Mouse (Mus musculus) thymus, adult 2 months (tissue): ENCODE measurements around the gene Clpx. TPM values are rescaled to one million over a fixed set of nuclear protein-coding genes. Genes with fewer than 3 reads are reported as not detected.

Experiments
- DNase-seq: peaks from one replicate; pipeline ENCODE4 v3.0.0; 2021
- H3K27ac ChIP-seq: fragments of 200-500 bp; 2 replicates; pipeline ENCODE4 v1.5.1; 2012; ENCODE audit warnings: low read length, control low read depth; ENCODE audit not compliant: control insufficient read depth, insufficient read depth
- H3K27me3 ChIP-seq: fragments of 200-500 bp; 2 replicates; pipeline ENCODE4 v1.6.1; 2012; ENCODE audit warnings: mild to moderate bottlenecking, low read length, moderate library complexity, mixed read lengths; ENCODE audit not compliant: control insufficient read depth, insufficient read depth
- H3K36me3 ChIP-seq: fragments of 200-500 bp; 2 replicates; pipeline ENCODE4 v1.6.1; 2012; ENCODE audit warnings: mild to moderate bottlenecking, low read length, moderate library complexity; ENCODE audit not compliant: control insufficient read depth, insufficient read depth
- H3K4me1 ChIP-seq: fragments of 200-500 bp; replicated peaks from 2 replicates; pipeline ENCODE4 v1.6.1; 2012; ENCODE audit warnings: low read length; ENCODE audit not compliant: control insufficient read depth, insufficient read depth
- H3K4me3 ChIP-seq: fragments of 200-500 bp; 2 replicates; pipeline ENCODE4 v1.5.1; 2012; ENCODE audit warnings: mild to moderate bottlenecking, low read length, control low read depth, moderate library complexity; ENCODE audit not compliant: control insufficient read depth, insufficient read depth
- CTCF ChIP-seq: fragments of 200-500 bp; IDR thresholded peaks from 2 replicates; pipeline ENCODE4 v1.5.1; 2012; ENCODE audit warnings: mild to moderate bottlenecking, control low read depth, low read length, moderate library complexity, borderline replicate concordance; ENCODE audit not compliant: control insufficient read depth, poor library complexity, insufficient read depth; ENCODE audit errors: extremely low read depth
- POLR2A ChIP-seq: fragments of 200-500 bp; IDR thresholded peaks from 2 replicates; pipeline ENCODE4 v1.6.1; 2012; ENCODE audit warnings: mild to moderate bottlenecking, low read length, control low read depth, moderate library complexity; ENCODE audit not compliant: control insufficient read depth, poor library complexity, insufficient read depth; ENCODE audit errors: extremely low read depth
- WGBS: fragments of 180-500 bp; shearing (Covaris S2); methylation state at CpG from one replicate; pipeline ENCODE4 v1.1.7; 2018; 5-methylcytosine and 5-hydroxymethylcytosine counted together
- polyA plus RNA-seq: library from polyadenylated mRNA; depleted of rRNA; stranded (reverse); fragments of >200 nt; gene quantifications from 2 replicates; pipeline ENCODE4 v1.2.3, GENCODE M21; 2012

The Clpx gene
- polyA plus RNA-seq, 1 experiment, result 10.1 TPM

- no peak for DNase-seq
- no peaks in the 10 kb centered on the region for H3K4me1 ChIP-seq
- TF ChIP-seq POLR2A (no peak), CTCF (no peak)
- no peak overlapping the region for H3K27ac ChIP-seq
- no peak overlapping the region for H3K4me3 ChIP-seq
- peaks cover 55% of the 10 kb centered on the region for H3K36me3 ChIP-seq
- WGBS, result 89% methylated on average over 1 of the region's 1 CpGs
- no peaks in the 10 kb centered on the region for H3K27me3 ChIP-seq
Observed at GRCm38 (mm10) chr9:65358956-65359480, 65.0 kb downstream of the Clpx start.

DNA sequence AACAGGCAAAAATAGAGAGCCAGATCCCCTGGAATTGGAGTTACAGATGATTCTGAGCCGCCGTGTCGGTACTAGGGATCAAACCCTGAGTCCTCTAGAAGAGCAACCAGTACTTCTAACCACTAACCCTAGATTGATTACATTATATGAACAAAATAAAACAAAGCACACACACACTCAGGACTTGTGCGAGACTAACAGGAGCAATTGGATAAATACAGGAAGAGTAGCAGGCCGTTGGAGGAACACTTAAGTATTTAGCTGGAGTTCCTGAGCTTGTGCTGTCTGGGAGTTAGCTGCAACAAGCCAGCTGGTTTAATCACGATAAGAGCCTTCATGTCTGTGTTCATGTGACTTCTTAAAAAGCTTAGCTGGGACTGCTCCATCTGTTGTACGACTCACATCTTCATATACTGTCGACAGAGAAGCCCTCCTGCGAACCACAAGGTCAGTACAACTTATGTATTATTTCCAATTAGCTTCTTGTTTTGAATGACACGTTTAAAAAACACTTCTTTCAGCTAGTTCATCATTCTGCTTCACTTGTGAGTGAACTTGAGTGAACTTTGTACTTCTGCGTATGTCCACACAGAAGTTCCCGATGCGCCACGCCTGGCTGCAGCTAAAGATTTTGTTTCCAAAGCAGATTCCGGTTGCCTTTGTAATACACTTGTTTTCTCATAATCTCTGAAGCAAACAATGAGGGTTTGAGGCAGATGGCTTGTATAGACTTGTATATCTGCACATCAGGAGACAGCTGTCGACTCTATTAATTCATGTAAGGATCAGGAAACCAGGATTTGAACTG, 66.8 kb downstream of the Clpx start, which contains the start of gene Ubap1l:
TSS of gene Ubap1l (plus strand) at position 401 of the 808 bp plus-strand sequence.
- 93% methylated on average over 16 of the region's 16 CpGs for WGBS
- no peak for TF ChIP-seq POLR2A
- no peak for TF ChIP-seq CTCF
- Histone ChIP-seq H3K4me1 (no peaks in the 10 kb centered on the region), H3K27ac (no peak within 1 kb of the TSS), H3K4me3 (no peak within 1 kb of the TSS), H3K36me3 (peaks cover 47% of the 10 kb centered on the region), H3K27me3 (no peaks in the 10 kb centered on the region)
- no peak for DNase-seq

GRCm38 (mm10) chr9:65363684-65364083, 69.6 kb downstream of the Clpx start:
- H3K27ac ChIP-seq, result no peak overlapping the region
- no peaks in the 10 kb centered on the region for H3K4me1 ChIP-seq
- no peak for DNase-seq

DNA sequence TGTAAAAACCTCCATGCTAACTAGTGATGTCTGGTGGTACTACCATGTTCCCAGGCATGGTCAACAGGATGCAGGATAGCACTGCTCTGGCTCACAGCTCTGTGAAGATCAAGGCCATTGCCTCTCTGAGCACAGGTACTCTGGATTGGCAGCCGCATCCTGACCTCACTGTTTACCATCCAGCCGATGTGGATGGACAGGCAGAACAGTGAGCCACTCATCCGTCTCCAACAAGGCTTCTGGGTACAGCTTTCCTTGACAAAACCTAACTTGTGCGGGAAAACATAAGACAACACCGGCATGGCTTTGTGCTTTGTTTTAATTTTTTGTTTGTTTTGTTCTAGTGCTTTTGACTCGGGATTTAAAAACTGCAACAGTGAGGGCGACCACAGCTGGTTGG, 71.7 kb downstream of the Clpx start:
- TF ChIP-seq CTCF, result no peak
- TF ChIP-seq POLR2A, result no peak
- Histone ChIP-seq H3K36me3 (peaks cover 7% of the 10 kb centered on the region), H3K27ac (no peak overlapping the region), H3K27me3 (no peaks in the 10 kb centered on the region), H3K4me3 (no peak overlapping the region), H3K4me1 (no peaks in the 10 kb centered on the region)
- no peak for DNase-seq
- 94% methylated on average over 7 of the region's 7 CpGs for WGBS

More at GRCm38 (mm10) chr9:65363684-65364083, 69.6 kb downstream of the Clpx start:
- no peaks in the 10 kb centered on the region for H3K27me3 ChIP-seq
- no peak overlapping the region for H3K4me3 ChIP-seq
- no peak for TF ChIP-seq CTCF
- no peak for TF ChIP-seq POLR2A
- WGBS, result 93% methylated on average over 9 of the region's 9 CpGs
- H3K36me3 ChIP-seq, result peaks cover 24% of the 10 kb centered on the region

- Histone ChIP-seq H3K36me3 (no peaks in the 10 kb centered on the region), H3K4me3 (no peak overlapping the region), H3K27me3 (no peaks in the 10 kb centered on the region), H3K27ac (no peak overlapping the region), H3K4me1 (peaks cover 10% of the 10 kb centered on the region)
- DNase-seq, result no peak
- TF ChIP-seq POLR2A (no peak), CTCF (no peak)
- 96% methylated on average over 24 of the region's 24 CpGs for WGBS
Observed at GRCm38 (mm10) chr9:65371756-65372155, 77.7 kb downstream of the Clpx start.

- WGBS, result 58% methylated on average over 4 of the region's 4 CpGs
- H3K27me3 ChIP-seq, result no peaks in the 10 kb centered on the region
Observed at GRCm38 (mm10) chr9:65372449-65372848, 78.4 kb downstream of the Clpx start.

More at GRCm38 (mm10) chr9:65372449-65372848, 78.4 kb downstream of the Clpx start:
- no peaks in the 10 kb centered on the region for H3K36me3 ChIP-seq
- no peak for TF ChIP-seq POLR2A
- TF ChIP-seq CTCF, result no peak
- peak; percentile 49 for DNase-seq
- peaks cover 10% of the 10 kb centered on the region for H3K4me1 ChIP-seq
- H3K4me3 ChIP-seq, result no peak overlapping the region
- H3K27ac ChIP-seq, result no peak overlapping the region
